Mouse (Mus musculus) cerebellum, adult 2 months (tissue): ENCODE measurements at regions not wholly inside any gene's neighbourhood (a gene's known extent, or its start where the extent isn't known, plus 50 kb on each side); places are given as distances from the start of the nearest gene placed in this dataset.

Experiments
- CTCF ChIP-seq: fragments of 200-500 bp; IDR thresholded peaks from 2 replicates; pipeline ENCODE4 v1.5.1; 2011; ENCODE audit warnings: low read depth, mild to moderate bottlenecking, control low read depth, low read length, moderate library complexity, borderline replicate concordance; ENCODE audit not compliant: insufficient read depth
- POLR2A ChIP-seq: fragments of 200-500 bp; IDR thresholded peaks from 2 replicates; pipeline ENCODE4 v1.6.1; 2011; ENCODE audit warnings: low read length, control low read depth, borderline replicate concordance; ENCODE audit not compliant: insufficient read depth

GRCm38 (mm10) chr10:17129391-17130163 lies 593.4 kb upstream of the Cited2 start:
- TF ChIP-seq CTCF (no peak), POLR2A (no peak; the same call in 1 of the 2 replicates)
